Mouse (Mus musculus): ENCODE data around the gene Slc9a3r1. TPM values are rescaled to one million over a fixed set of nuclear protein-coding genes. Genes with fewer than 3 reads are reported as not detected.

Slc9a3r1 gene
- 10 to 100 TPM; 38.7 to 41.3 TPM for total RNA-seq (2021)

DNA sequence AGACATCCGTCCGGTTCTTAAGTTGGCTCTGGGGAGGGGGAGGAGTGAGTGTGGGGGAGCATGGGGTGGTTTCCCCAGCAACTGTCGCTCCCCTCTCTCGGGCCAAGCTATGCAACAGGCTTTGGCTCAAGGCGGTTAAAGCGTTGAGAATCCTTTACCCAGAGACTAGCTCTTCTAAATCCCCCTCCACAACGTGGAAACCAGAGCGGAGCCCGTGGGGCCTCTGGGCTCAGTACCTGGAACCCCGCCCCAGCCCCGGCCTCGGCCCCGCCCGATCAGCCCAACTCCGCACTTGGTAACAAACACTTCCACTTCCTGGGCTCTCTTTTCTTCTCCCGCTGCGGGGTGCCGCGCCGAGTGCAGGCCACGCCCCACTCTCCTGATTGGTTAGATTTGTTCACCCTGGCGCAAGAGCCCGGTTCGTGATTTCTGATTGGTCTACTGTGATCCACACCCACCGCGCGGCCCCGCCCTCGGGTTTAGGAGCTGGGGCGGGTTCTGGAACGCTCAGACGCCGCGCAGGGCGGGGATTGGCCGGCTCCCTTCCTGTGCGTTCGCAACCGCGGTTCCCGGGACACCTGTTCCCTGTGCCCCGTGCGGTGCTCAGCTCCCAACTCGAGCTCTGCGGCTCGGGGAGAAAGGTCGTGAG is at the start of gene Slc9a3r1:
Gene Slc9a3r1, plus strand, starts transcription at position 510 of the 649 bp plus-strand sequence.
- DNase-seq: peak; percentile 97
- intact Hi-C loops (cut with DNase I): no loop called here

- no peak for DNase-seq
These were observed 43.7 kb upstream of the Slc9a3r1 start for GRCm38 (mm10) chr11:115119409-115119808.

DNA sequence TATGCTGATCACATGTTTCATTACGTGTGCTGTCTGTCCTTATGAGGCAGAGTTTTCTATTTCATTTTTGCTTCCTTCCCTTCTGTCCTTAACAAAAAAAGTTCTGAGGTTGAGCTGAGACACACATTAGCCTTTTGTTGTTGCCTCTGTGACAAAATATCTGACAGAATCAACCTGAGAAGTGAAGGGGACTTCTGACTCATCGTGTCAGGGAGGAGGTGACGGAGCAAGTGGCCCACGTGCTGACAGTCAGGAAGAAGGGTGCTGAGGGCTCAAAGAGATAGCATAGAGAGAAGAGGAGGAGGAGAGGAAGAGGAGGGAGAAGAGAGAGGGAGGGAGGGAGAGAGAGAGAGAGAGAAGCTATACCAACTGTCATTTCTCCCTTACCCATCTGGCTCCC is 34.7 kb upstream of the Slc9a3r1 start:
- intact Hi-C loops (cut with DNase I): no loop called here

More at GRCm38 (mm10) chr11:115119409-115119808, 43.7 kb upstream of the Slc9a3r1 start:
- intact Hi-C loops (cut with DNase I): no loop called here

GRCm38 (mm10) chr11:115129508-115130126 is 33.5 kb upstream of the Slc9a3r1 start:
- intact Hi-C loops (cut with DNase I): no loop called here
- no peak for DNase-seq

More for the DNA sequence above, 34.7 kb upstream of the Slc9a3r1 start:
- no peak for DNase-seq

DNA sequence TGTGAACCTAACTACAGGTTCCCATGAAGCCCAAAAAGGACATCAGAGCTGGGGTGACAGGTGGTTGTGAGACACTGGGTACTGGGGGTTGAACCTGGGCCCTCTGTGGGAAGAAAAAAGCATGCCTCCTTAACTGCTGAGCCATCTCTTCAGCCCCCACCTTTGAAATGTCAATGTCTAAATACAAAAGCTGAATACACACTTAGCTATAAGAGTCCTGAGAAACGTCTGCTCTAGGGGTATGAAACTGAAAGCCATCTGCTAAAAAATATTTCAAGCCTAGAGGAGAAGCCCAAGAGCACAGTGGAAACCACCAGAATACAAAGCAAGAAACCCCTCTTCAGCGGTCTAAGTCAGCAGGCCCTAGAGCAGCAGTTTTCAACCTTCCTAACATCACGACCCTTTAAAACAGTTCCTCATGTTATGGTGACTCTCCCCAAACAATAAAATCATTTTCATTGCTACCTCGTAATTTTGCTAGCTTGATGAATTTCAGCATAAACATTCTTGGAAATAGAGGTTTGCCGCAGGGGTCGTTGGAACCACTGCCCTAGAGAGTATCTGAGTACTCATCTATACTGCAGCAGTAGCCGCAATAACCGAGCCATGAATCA is 31.3 kb upstream of the Slc9a3r1 start:
- DNase-seq: no peak
- intact Hi-C loops (cut with DNase I): no loop called here

- no peak for DNase-seq
- intact Hi-C loops (cut with DNase I): no loop called here
These were observed 29.3 kb upstream of the Slc9a3r1 start, which contains the start of gene Cd300lf for GRCm38 (mm10) chr11:115133800-115134199. Cd300lf (minus strand) TSS chr11:115133992.

DNA sequence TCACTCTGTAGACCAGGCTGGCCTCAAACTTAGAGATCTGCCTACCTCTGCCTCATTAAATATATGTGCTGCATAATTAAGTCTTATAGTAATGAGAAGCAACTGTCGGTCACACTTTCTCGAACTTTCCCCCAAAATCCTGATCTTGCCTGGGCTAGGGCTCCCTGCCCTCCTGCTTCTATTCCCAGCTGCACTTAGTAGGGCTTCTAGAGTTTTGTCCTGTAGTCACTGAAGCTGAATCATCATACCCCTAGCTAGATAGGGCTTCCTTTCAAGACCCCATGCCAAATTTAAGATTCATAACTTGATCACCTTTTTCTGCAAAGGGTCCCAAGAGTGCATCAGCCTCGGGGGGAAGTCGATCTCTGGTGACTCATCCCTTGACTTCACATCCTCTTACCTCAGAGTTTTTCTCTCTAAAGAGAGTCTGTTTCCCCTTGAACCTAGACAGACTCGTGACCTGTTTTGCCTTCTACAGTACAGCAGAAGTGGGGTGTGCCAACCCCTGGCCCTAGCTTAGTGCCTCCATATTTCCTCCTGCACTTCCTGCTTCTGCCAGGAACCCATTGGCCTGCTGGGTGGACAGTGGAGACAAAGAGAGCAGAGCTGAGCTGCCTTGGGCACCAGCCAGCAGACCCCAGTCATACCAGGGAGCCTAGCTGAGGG is 24.4 kb upstream of the Slc9a3r1 start:
- intact Hi-C loops (cut with DNase I): no loop called here
- DNase-seq: no peak

DNA sequence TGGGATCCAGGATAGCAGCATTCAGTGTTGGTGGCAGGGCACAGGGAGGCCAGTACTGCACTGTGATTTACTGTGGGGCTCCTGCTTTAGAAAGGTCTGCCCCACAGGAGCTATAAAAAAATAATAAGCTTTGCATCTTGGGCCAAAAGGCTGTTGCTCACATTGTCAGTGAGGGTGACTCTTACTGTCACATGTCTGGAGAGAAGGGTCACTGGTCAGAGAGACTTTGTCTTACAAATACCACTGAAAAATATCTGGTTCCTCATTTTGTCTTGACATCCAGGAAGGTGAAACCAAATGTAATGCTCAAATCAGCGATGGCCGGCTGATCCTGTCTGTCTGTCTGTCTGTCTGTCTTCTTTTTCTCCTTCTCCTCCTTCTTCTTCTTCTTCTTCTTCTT is 21.2 kb upstream of the Slc9a3r1 start:
- intact Hi-C loops (cut with DNase I): no loop called here
- DNase-seq: no peak

- no peak for DNase-seq
- intact Hi-C loops (cut with DNase I): no loop called here
These were observed 15.3 kb upstream of the Slc9a3r1 start for GRCm38 (mm10) chr11:115147813-115148212.

DNA sequence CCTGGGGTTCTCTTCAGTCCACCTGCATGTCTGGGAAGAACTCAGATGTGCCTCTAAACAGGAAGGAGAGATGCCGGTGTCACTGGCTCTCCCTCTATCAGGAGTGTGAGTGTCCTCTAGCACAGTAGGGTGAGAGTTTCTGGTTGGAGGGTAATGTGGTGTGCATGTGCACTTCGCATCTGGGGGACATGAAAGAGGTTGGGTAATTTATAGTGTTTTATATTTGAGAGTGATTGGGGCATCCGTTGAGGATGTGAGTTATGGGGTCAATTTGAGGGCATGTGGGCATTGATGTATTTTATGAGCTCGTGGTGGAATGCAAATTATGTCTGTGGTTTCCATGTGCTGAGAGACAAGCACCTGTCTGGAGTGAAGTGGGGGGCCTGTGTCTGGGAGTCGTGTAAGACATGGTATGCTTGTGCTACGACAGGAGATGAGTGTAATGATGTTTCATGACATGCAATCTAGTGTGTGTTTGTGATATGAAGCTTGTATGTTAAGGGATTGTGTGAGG is 12.3 kb upstream of the Slc9a3r1 start:
- intact Hi-C loops (cut with DNase I): loop anchor here (5.0 kb wide), 1 partner anchor 68 kb away; no protein-coding TSS in a partner anchor
- no peak for DNase-seq

GRCm38 (mm10) chr11:115151755-115152429 is 11.2 kb upstream of the Slc9a3r1 start:
- intact Hi-C loops (cut with DNase I): loop anchor here (5.0 kb wide), 1 partner anchor 70 kb away; no protein-coding TSS in a partner anchor
- peak; percentile 85 for DNase-seq

DNA sequence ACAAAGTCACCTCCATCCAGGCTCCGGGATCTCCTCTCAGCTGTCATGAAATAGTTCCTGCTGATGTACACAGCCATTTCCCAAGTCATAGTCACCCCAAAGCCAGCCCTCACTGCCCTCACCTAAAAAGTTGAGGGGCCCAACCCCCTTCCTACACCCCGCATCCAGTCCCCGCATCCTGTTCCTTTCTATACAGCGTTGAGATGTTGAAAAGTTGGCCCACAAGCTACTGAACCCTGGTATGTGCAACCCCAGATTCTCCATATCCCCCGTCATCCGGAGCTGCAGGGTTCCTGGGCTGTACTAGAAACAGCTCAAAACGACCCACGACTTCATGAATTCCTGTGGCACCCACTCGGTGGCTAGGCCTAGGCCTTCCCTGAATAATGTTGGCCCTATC is 10.1 kb upstream of the Slc9a3r1 start:
- no peak for DNase-seq

DNA sequence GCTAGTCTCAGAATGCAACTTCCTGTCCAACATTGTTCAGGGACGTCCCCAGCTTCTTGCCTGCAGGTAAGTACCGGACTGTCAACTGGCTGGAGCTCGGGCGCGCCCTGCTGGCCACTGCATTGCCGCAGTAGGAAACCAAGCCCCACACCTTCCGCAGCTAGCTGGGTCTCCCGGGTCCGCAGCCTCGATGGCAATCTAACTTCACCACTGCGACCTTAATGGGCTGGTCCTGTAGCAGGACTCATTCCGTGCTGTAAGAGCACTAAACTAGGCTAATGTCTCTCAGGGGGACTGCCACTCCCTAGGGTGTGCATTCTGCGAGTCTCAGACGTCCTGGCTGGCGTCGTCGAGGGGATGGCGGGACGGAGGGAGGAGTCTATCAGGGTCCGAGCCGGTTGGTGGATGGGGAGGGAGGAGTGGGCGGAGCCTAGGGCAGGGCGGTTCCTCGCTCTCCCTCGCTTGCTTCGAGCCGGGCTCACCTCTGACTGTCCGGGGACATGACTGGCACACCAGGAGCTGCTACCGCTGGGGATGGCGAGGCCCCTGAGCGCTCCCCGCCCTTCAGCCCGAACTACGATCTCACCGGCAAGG is 9.3 kb upstream of the Slc9a3r1 start:
- intact Hi-C loops (cut with DNase I): loop anchor here (5.0 kb wide), 1 partner anchor 71 kb away; no protein-coding TSS in a partner anchor

More for the DNA sequence above, 10.1 kb upstream of the Slc9a3r1 start:
- intact Hi-C loops (cut with DNase I): loop anchor here (5.0 kb wide), 1 partner anchor 71 kb away; no protein-coding TSS in a partner anchor

GRCm38 (mm10) chr11:115155053-115155634 is 8.0 kb upstream of the Slc9a3r1 start:
- no peak for DNase-seq
- intact Hi-C loops (cut with DNase I): no loop called here

More for the DNA sequence above, 9.3 kb upstream of the Slc9a3r1 start:
- peak; percentile 69 for DNase-seq

DNA sequence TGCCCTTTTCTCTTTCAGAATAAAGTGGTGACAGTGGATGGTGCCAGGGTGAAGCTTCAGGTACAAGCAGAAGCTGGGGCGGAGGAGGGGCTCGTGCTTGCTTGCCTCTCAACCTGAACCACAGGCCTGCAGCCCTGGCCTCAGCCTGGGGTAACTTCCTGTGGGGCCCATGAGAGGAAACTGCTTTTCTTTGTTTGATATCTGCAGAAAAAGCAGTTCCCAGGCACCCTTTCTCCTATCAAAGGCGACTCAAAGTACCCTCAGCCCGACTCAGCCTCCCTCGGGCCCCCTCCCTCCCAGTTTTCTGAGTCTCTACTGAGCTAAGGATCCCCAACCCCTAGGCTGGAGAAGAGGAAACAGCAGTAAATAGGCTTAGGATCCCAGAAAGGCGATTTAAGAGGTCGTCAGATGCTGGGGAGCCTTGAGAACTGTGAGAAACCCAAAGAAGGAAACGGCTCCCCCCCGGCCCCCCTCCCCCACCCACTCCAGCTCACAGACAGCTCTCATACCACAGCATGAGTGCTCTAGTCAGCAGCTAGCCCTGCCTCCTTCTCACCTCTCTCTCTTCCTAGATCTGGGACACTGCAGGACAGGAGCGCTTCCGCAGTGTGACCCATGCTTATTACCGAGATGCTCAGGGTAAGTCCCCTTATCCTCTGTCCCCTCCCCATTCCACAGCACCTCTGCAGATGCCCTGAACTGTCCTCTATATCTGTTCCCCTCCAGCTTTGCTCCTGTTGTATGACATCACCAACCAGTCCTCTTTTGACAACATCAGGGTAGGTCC is 5.0 kb upstream of the Slc9a3r1 start:
- no peak for DNase-seq
- intact Hi-C loops (cut with DNase I): no loop called here

GRCm38 (mm10) chr11:115160016-115160797 is 2.9 kb upstream of the Slc9a3r1 start:
- intact Hi-C loops (cut with DNase I): no loop called here
- peak; percentile 73 for DNase-seq

DNA sequence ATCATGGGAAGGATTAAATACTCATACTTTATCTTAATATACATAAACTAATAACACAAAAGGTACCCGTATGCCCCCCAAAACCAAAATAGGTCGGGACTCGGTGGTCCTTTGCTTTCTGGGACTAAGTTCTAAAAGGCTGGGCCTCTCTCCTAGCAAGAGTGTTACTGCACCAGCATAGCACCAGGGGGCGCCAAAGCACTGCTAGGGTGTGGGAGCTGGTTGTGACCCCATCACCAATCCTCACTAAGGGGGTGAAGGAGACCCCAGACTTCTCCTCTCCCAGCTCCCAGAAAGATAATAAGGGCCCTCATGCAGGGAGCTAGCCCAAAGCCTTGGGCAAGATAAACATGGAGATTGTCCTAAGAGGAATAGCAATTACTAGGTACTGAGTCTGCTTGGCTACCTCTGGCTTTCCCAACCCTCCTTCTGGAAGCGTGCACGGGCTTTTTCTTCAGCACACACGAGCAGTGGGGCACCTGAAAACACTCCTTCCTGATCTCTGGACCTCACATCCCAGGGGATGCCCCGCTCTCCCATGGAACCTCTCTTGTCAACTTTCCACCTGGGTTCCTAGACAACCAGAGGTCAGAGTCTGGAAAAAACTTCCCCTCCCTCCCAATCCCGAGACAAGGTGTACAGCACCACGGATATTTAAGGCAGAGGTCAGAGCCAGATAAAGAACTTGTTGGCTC is 2.1 kb upstream of the Slc9a3r1 start:
- intact Hi-C loops (cut with DNase I): no loop called here
- DNase-seq: peak; percentile 87
